Mouse (Mus musculus) liver, embryonic 16.5 days (tissue): Measurements from ENCODE around the gene Vwa3b. TPM values are rescaled to one million over a fixed set of nuclear protein-coding genes. Genes with fewer than 3 reads are reported as not detected.

Experiments
- ATAC-seq: fragments of 200-750 bp; cut with Nextera tagmentation; 2 replicates; pipeline ENCODE4 v1.8.0; 2017; ENCODE audit warnings: low read depth, mild to moderate bottlenecking, moderate number of reproducible peaks, moderate library complexity
- H3K27ac ChIP-seq: fragments of 300-500 bp; sonication (generic); 2 replicates; pipeline ENCODE4 v1.5.1; 2014; ENCODE audit warnings: mild to moderate bottlenecking, low read length
- H3K27me3 ChIP-seq: fragments of 300-500 bp; sonication (generic); 2 replicates; pipeline ENCODE4 v1.6.1; 2014; ENCODE audit warnings: low read depth, low read length, mixed read lengths; ENCODE audit not compliant: control insufficient read depth, insufficient read depth
- H3K36me3 ChIP-seq: fragments of 300-500 bp; sonication (generic); 2 replicates; pipeline ENCODE4 v1.6.1; 2014; ENCODE audit warnings: mild to moderate bottlenecking; ENCODE audit not compliant: control insufficient read depth, insufficient read depth
- H3K4me1 ChIP-seq: fragments of 300-500 bp; sonication (generic); 2 replicates; pipeline ENCODE4 v1.6.1; 2014; ENCODE audit warnings: low read depth, low read length, mixed read lengths; ENCODE audit not compliant: control insufficient read depth
- H3K4me2 ChIP-seq: fragments of 300-500 bp; sonication (generic); 2 replicates; pipeline ENCODE4 v1.6.1; 2014; ENCODE audit warnings: low read depth, low read length, mixed read lengths
- H3K4me3 ChIP-seq: fragments of 300-500 bp; sonication (generic); 2 replicates; pipeline ENCODE4 v1.5.1; 2014; ENCODE audit warnings: low read depth, mild to moderate bottlenecking, low read length
- H3K9ac ChIP-seq: fragments of 300-500 bp; sonication (generic); 2 replicates; pipeline ENCODE4 v1.6.1; 2014; ENCODE audit warnings: low read depth, low read length
- H3K9me3 ChIP-seq: fragments of 300-500 bp; sonication (generic); replicated peaks from 2 replicates; pipeline ENCODE4 v1.6.1; 2016; ENCODE audit warnings: low read length; ENCODE audit not compliant: control insufficient read depth
- WGBS: fragments of 180-500 bp; shearing (Covaris S2); extraction: QIAGEN DNeasy Blood & Tissue Kit; methylation state at CpG from one replicate; pipeline ENCODE4 v1.1.7; 2014; ENCODE audit not compliant: insufficient replicate concordance; 5-methylcytosine and 5-hydroxymethylcytosine counted together
- polyA plus RNA-seq: library from polyadenylated mRNA; unstranded; fragments of >200 nt; fragmentation: Nextera tagmentation; extraction: Ambion mirVana; gene quantifications from 2 replicates; pipeline ENCODE4 v1.2.1, GENCODE M21; 2015

The Vwa3b gene
- polyA plus RNA-seq, 1 experiment from 2014 or later, result 0.17 TPM

GRCm38 (mm10) chr1:37025376-37025775 lies 1.0 kb upstream of the Vwa3b start:
- Histone ChIP-seq H3K4me1 (peaks cover 5% of the 10 kb centered on the region; the same call in 1 of the 2 replicates), H3K27ac (no peak overlapping the region), H3K4me3 (no peak overlapping the region), H3K36me3 (no peaks in the 10 kb centered on the region), H3K9ac (no peak overlapping the region), H3K4me2 (no peak overlapping the region), H3K27me3 (peaks cover 25% of the 10 kb centered on the region), H3K9me3 (no peaks in the 10 kb centered on the region)
- ATAC-seq, result no peak
- WGBS, result 63% methylated on average over 1 of the region's 1 CpGs

DNA sequence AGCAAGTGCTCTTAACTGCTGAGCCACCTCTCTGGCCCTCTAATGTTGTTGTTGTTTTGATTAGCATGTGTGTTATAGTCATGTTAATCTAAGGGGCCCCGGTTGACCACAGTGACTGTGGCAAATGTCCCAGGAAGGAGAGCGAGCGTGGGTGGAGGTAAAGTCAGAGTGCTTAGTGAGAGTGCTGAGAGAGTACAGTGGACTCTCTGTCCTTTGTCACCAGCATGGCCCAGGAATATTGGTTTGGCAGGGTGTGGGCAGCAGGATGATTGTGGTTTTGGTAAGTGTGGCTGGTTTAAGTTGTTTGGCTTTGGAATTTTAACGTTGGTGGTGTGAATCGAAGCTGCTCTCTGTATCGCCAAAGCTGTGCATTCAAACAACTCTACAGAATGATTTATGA lies 470 bp downstream of the Vwa3b start:
- ATAC-seq, result no peak
- Histone ChIP-seq H3K4me2 (no peak overlapping the region), H3K36me3 (no peaks in the 10 kb centered on the region), H3K9me3 (no peaks in the 10 kb centered on the region), H3K9ac (no peak overlapping the region), H3K27me3 (peaks cover 28% of the 10 kb centered on the region), H3K4me1 (peaks cover 5% of the 10 kb centered on the region; the same call in 1 of the 2 replicates), H3K27ac (no peak overlapping the region), H3K4me3 (no peak overlapping the region)
- WGBS, result 46% methylated on average over 6 of the region's 6 CpGs

GRCm38 (mm10) chr1:37028439-37029153 lies 2.2 kb downstream of the Vwa3b start:
- no peak overlapping the region for H3K9ac ChIP-seq
- H3K4me3 ChIP-seq, result peak overlapping the region; percentile 42
- H3K27me3 ChIP-seq, result peaks cover 28% of the 10 kb centered on the region
- H3K4me1 ChIP-seq, result peaks cover 5% of the 10 kb centered on the region; the same call in 1 of the 2 replicates
- H3K4me2 ChIP-seq, result peak overlapping the region; percentile 41
- no peaks in the 10 kb centered on the region for H3K36me3 ChIP-seq
- H3K27ac ChIP-seq, result no peak overlapping the region
- no peak for ATAC-seq
- WGBS, result 6% methylated on average over 18 of the region's 18 CpGs
- no peaks in the 10 kb centered on the region for H3K9me3 ChIP-seq

DNA sequence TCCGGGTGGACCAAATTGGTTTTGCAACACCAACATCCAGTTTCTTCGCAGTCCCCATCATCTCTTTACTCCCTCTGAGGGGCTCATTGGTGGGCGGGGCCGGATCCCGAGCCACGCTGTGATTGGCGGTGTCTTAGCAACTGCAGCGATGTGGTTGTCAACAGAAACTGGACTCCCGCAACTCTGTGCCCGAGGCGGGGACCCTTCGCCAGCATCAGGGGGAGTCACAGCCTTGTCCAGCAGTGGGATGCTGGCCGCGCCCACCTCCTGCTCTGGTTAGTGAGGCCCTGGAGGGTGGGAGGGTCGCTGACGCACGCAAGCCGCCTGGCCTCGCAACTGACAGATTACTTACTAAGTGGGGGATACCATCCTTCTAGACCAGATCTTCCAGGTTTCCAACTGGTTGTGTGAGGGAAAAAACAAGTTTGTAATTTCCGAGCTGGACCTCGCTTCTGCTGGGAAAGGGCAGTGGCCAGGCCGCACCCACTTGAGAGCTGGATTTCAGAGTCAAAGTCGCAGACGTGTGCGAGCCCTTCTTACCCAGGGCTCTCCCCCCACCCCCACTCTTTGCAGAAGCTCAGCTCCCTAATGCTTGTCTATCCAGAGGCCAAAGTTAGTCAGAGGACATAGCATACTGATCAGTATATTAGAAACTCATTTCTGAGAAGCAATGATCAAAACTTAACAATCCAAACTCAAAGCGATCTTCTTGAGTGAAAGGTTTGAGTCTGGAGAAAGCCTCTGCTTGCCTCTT lies 2.9 kb downstream of the Vwa3b start:
- H3K27me3 ChIP-seq, result peaks cover 28% of the 10 kb centered on the region
- peak overlapping the region; percentile 42 for H3K4me3 ChIP-seq
- H3K4me2 ChIP-seq, result peak overlapping the region; percentile 41
- peak; percentile 13; the same call in 1 of the 2 replicates for ATAC-seq
- no peaks in the 10 kb centered on the region for H3K9me3 ChIP-seq
- 3% methylated on average over 26 of the region's 26 CpGs for WGBS
- H3K4me1 ChIP-seq, result peaks cover 5% of the 10 kb centered on the region; the same call in 1 of the 2 replicates
- no peak overlapping the region for H3K27ac ChIP-seq
- H3K36me3 ChIP-seq, result no peaks in the 10 kb centered on the region
- H3K9ac ChIP-seq, result no peak overlapping the region

DNA sequence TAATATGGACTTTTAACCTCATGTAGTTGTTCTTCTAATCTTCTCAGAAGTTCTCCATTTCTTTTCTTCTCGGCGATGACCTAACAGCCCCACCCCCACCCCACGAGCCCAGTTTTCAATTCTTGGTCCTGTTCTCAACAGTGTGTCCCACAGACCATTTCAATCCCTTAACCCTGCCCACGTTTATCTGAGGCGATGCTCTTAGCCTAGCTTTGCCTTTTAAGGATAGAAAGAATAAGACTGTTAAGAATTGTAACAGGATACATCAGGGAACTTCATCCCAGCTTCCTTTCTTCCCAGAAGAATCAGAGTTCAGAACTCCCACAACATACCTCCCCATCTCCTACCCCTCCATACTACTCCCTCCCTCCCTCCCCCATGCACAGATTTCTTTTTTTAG lies 3.5 kb downstream of the Vwa3b start:
- H3K9ac ChIP-seq, result no peak overlapping the region
- peaks cover 5% of the 10 kb centered on the region; the same call in 1 of the 2 replicates for H3K4me1 ChIP-seq
- no peak for ATAC-seq
- no peak overlapping the region for H3K4me3 ChIP-seq
- 21% methylated on average over 5 of the region's 5 CpGs for WGBS
- peaks cover 28% of the 10 kb centered on the region for H3K27me3 ChIP-seq
- no peak overlapping the region for H3K27ac ChIP-seq
- H3K36me3 ChIP-seq, result no peaks in the 10 kb centered on the region
- H3K4me2 ChIP-seq, result no peak overlapping the region
- no peaks in the 10 kb centered on the region for H3K9me3 ChIP-seq

DNA sequence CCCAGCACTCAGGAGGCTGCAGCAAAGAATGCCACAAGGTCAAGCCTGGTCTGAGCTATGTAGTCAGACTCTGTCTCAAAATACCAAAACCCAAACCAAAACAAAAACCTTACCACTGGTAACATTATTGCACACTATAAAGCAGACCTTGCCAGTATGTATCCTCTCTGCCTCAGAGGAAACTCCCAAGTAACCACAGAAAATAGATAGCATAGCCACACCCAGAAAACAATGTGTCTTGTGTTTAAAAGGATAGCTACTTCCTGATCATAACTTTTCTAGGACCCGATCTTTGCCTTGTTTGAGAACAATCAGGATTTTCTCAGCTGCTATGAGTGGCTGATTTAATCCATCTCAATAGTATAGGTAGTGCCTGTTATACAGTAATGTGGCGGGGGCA lies 4.3 kb downstream of the Vwa3b start:
- 23% methylated on average over 2 of the region's 2 CpGs for WGBS
- Histone ChIP-seq H3K4me1 (peaks cover 5% of the 10 kb centered on the region; the same call in 1 of the 2 replicates), H3K9ac (no peak overlapping the region), H3K36me3 (no peaks in the 10 kb centered on the region), H3K4me2 (no peak overlapping the region), H3K9me3 (no peaks in the 10 kb centered on the region), H3K4me3 (no peak overlapping the region), H3K27me3 (peaks cover 28% of the 10 kb centered on the region), H3K27ac (no peak overlapping the region)
- no peak for ATAC-seq

GRCm38 (mm10) chr1:37035879-37036278 lies 9.5 kb downstream of the Vwa3b start:
- no peaks in the 10 kb centered on the region for H3K36me3 ChIP-seq
- no peak overlapping the region for H3K4me2 ChIP-seq
- no peaks in the 10 kb centered on the region; the same call in 1 of the 2 replicates for H3K27me3 ChIP-seq
- no peak overlapping the region for H3K4me3 ChIP-seq
- WGBS, result 73% methylated on average over 8 of the region's 8 CpGs
- ATAC-seq, result no peak
- H3K9me3 ChIP-seq, result no peaks in the 10 kb centered on the region
- no peak overlapping the region for H3K27ac ChIP-seq
- no peak overlapping the region for H3K9ac ChIP-seq
- H3K4me1 ChIP-seq, result no peaks in the 10 kb centered on the region

GRCm38 (mm10) chr1:37041126-37041525 lies 14.7 kb downstream of the Vwa3b start:
- no peaks in the 10 kb centered on the region for H3K4me1 ChIP-seq
- no peak overlapping the region for H3K27ac ChIP-seq
- ATAC-seq, result peak; percentile 98
- H3K9me3 ChIP-seq, result no peaks in the 10 kb centered on the region
- H3K36me3 ChIP-seq, result no peaks in the 10 kb centered on the region
- WGBS, result 71% methylated on average over 7 of the region's 7 CpGs
- H3K4me3 ChIP-seq, result no peak overlapping the region
- H3K9ac ChIP-seq, result no peak overlapping the region
- no peaks in the 10 kb centered on the region for H3K27me3 ChIP-seq
- no peak overlapping the region for H3K4me2 ChIP-seq

GRCm38 (mm10) chr1:37041856-37042255 lies 15.5 kb downstream of the Vwa3b start:
- Histone ChIP-seq H3K4me3 (no peak overlapping the region), H3K9ac (no peak overlapping the region), H3K27ac (no peak overlapping the region), H3K27me3 (no peaks in the 10 kb centered on the region), H3K4me2 (no peak overlapping the region), H3K9me3 (no peaks in the 10 kb centered on the region), H3K36me3 (no peaks in the 10 kb centered on the region), H3K4me1 (no peaks in the 10 kb centered on the region)
- 53% methylated on average over 5 of the region's 5 CpGs for WGBS
- no peak for ATAC-seq
